Mouse (Mus musculus) C2C12 (cell line): ENCODE data around the gene Actl6a. TPM values are rescaled to one million over a fixed set of nuclear protein-coding genes. Genes with fewer than 3 reads are reported as not detected.

Experiments used
- H3K27me3 ChIP-seq: one replicate; pipeline ENCODE4 v1.6.1; 2011; ENCODE audit not compliant: control insufficient read depth, insufficient read depth, insufficient read length
- H3K36me3 ChIP-seq: one replicate; pipeline ENCODE4 v1.6.1; 2011; ENCODE audit not compliant: control insufficient read depth, insufficient read depth
- H3K4me3 ChIP-seq: one replicate; pipeline ENCODE4 v1.5.1; 2011; ENCODE audit warnings: mild to moderate bottlenecking, control low read depth; ENCODE audit not compliant: poor library complexity, insufficient read depth, severe bottlenecking
- H3K79me2 ChIP-seq: one replicate; pipeline ENCODE4 v1.6.1; 2011; ENCODE audit not compliant: control insufficient read depth, insufficient read depth
- H3K79me3 ChIP-seq: one replicate; pipeline ENCODE4 v1.6.1; 2011; ENCODE audit warnings: low read depth, control low read depth
- H3ac ChIP-seq: one replicate; pipeline ENCODE3; 2011; ENCODE audit warnings: low read depth; ENCODE audit not compliant: control insufficient read depth, insufficient read length
- CEBPB ChIP-seq: IDR thresholded peaks from one replicate; pipeline ENCODE4 v1.6.1; 2011; ENCODE audit warnings: low read depth, mild to moderate bottlenecking, control low read depth, moderate library complexity
- CTCF ChIP-seq: IDR thresholded peaks from one replicate; pipeline ENCODE4 v1.5.1; 2011; ENCODE audit not compliant: control insufficient read depth, insufficient read depth, insufficient read length
- FOSL1 ChIP-seq: IDR thresholded peaks from one replicate; pipeline ENCODE4 v1.8.0; 2011; ENCODE audit warnings: mild to moderate bottlenecking, low read length; ENCODE audit not compliant: poor library complexity, insufficient read depth, severe bottlenecking
- MAX ChIP-seq: IDR thresholded peaks from one replicate; pipeline ENCODE4 v1.6.1; 2011; ENCODE audit warnings: mild to moderate bottlenecking, control low read depth
- MYOD1 ChIP-seq: IDR thresholded peaks from one replicate; pipeline ENCODE4 v1.6.1; 2011; ENCODE audit warnings: low read depth; ENCODE audit not compliant: control insufficient read depth, insufficient read length
- MYOG ChIP-seq: IDR thresholded peaks from one replicate; pipeline ENCODE4 v1.6.1; 2011; ENCODE audit not compliant: control insufficient read depth, insufficient read length; ENCODE audit errors: extremely low read depth
- USF1 ChIP-seq: IDR thresholded peaks from one replicate; pipeline ENCODE4 v1.6.1; 2011; ENCODE audit warnings: low read depth, mild to moderate bottlenecking, control low read depth, moderate library complexity
- polyA plus RNA-seq: library from polyadenylated mRNA; unstranded; fragments of >200 nt; fragmentation: generic; extraction: Trizol; gene quantifications from one replicate; pipeline ENCODE4 v1.2.1, GENCODE M21; 2012; ENCODE audit warnings: missing spikeins

Gene Actl6a
- polyA plus RNA-seq, 1 experiment, result 77.7 TPM

GRCm38 (mm10) chr3:32673151-32673550, 32.9 kb upstream of the Actl6a start:
- Histone ChIP-seq H3K27me3 (no peaks in the 10 kb centered on the region), H3K4me3 (no peak overlapping the region), H3K36me3 (no peaks in the 10 kb centered on the region), H3K79me3 (no peaks in the 10 kb centered on the region), H3K79me2 (no peaks in the 10 kb centered on the region), H3ac (no peak overlapping the region)
- TF ChIP-seq MYOG (no peak), MAX (no peak)

DNA sequence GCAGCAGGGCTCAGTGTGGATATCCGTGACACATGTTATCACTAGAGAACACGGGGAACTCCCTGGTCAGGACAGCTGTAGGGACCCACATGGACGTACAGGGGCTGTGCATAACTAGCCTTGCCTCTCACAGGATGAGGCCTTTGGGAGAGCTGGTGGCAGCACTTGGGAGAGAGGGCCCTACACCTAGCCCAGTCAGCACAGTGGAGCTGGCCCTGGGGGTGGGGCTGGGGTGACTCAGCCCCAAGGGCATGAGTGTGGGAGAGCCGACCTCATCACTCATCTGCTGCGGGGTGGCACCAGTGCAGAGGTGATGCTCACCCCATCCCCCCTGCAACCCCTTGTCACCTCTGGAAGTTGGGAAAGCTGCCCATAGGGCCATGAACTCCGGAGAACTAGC, 29.7 kb upstream of the Actl6a start:
- Histone ChIP-seq H3K36me3 (no peaks in the 10 kb centered on the region), H3K4me3 (no peak overlapping the region), H3K79me2 (no peaks in the 10 kb centered on the region), H3ac (no peak overlapping the region), H3K27me3 (no peaks in the 10 kb centered on the region), H3K79me3 (no peaks in the 10 kb centered on the region)
- TF ChIP-seq USF1 (no peak), MYOD1 (no peak), MAX (no peak), MYOG (no peak), CEBPB (no peak), FOSL1 (no peak), CTCF (no peak)

DNA sequence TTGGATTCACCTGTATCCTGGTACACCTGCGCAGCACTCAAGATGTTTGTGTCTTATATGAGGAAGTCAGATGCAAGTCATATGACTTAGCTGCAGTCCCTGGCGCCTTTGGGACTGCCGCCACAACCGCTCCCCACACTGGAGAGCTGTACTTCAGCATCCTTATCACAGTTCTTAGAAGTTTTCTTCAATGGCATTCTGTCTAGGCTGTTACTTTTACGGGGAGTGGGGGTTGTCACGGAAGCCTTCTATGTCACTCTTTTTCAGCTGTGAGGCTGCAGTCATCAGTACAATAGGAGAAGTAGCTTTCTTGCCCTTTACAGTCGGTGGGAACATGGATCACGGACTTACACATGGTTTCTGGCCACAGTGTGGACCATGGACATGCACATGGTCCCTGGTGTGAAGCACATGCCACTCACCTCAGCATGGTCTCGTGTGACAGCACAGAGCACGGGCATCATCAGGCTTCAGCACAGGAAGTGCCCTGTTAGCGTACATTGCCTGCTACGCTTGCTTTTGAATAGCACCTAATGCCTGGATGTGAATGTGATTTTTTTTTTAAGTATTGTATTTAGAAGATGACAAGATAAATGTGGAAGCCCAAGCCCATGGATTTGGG, 23.1 kb upstream of the Actl6a start:
- Histone ChIP-seq H3K27me3 (peaks cover 7% of the 10 kb centered on the region), H3K79me2 (no peaks in the 10 kb centered on the region), H3K4me3 (no peak overlapping the region), H3ac (no peak overlapping the region), H3K36me3 (no peaks in the 10 kb centered on the region), H3K79me3 (no peaks in the 10 kb centered on the region)
- TF ChIP-seq CTCF (no peak), USF1 (no peak), FOSL1 (no peak), MYOG (no peak), MAX (no peak)

DNA sequence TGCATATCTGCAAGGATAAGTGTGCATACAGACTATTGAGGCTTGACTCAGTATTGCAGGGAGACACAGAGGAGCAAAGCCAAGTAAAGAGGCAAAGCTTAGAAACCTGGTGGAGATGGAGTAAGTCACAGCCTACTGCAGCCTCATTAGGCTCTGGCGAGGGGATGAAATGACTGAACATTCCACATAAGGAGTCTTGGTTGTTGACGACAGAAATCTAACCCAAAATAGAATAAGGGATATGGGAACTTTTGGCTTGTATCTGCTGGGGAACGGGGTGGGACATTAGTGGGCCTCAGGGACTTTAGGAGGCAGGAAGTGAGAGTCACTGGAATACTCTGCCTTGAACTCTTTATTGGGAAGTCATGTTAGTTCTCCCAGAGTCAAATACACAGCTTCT, 21.5 kb upstream of the Actl6a start:
- Histone ChIP-seq H3ac (no peak overlapping the region), H3K79me2 (no peaks in the 10 kb centered on the region), H3K4me3 (no peak overlapping the region), H3K79me3 (no peaks in the 10 kb centered on the region), H3K36me3 (no peaks in the 10 kb centered on the region), H3K27me3 (peaks cover 7% of the 10 kb centered on the region)
- TF ChIP-seq USF1, result no peak
- TF ChIP-seq MYOG, result no peak
- no peak for TF ChIP-seq MYOD1
- no peak for TF ChIP-seq CTCF
- no peak for TF ChIP-seq FOSL1
- TF ChIP-seq CEBPB, result no peak
- TF ChIP-seq MAX, result no peak

DNA sequence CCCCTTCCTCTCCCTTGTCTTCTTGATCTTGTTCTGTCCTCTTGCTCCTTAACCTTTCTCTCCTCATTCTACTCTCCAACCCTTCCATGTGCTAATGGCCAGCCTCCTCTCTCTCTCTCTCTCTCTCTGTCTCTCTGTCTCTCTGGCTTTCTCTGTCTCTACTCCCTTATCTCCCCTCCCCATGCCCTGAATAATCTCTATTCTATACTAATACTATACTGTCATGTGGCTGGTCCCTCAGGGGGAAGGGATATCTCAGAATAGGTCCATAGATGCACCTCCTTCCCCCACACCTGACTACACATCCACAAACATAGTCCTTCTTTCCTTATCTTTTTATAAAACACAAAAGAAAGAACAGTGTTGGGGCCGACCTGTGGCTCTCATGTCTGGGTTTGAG, 19.6 kb upstream of the Actl6a start:
- TF ChIP-seq USF1 (no peak), MYOG (no peak), FOSL1 (no peak), MYOD1 (no peak), CEBPB (no peak), CTCF (no peak), MAX (no peak)
- H3K79me3 ChIP-seq, result no peaks in the 10 kb centered on the region
- no peak overlapping the region for H3ac ChIP-seq
- peaks cover 7% of the 10 kb centered on the region for H3K27me3 ChIP-seq
- no peaks in the 10 kb centered on the region for H3K36me3 ChIP-seq
- no peak overlapping the region for H3K4me3 ChIP-seq
- no peaks in the 10 kb centered on the region for H3K79me2 ChIP-seq

- no peaks in the 10 kb centered on the region for H3K79me2 ChIP-seq
- H3K36me3 ChIP-seq, result no peaks in the 10 kb centered on the region
- no peak overlapping the region for H3K4me3 ChIP-seq
- no peaks in the 10 kb centered on the region for H3K79me3 ChIP-seq
- H3ac ChIP-seq, result no peak overlapping the region
- no peak for TF ChIP-seq MAX
- no peak for TF ChIP-seq USF1
- TF ChIP-seq MYOG, result no peak
- no peak for TF ChIP-seq CEBPB
- TF ChIP-seq MYOD1, result no peak
- TF ChIP-seq CTCF, result no peak
- TF ChIP-seq FOSL1, result no peak
- H3K27me3 ChIP-seq, result peaks cover 7% of the 10 kb centered on the region
These were observed 18.9 kb upstream of the Actl6a start for GRCm38 (mm10) chr3:32687156-32687555.
